Mouse (Mus musculus) forebrain, embryonic 13.5 days (tissue): ENCODE results near the gene Dio3. TPM values are rescaled to one million over a fixed set of nuclear protein-coding genes. Genes with fewer than 3 reads are reported as not detected.

Experiments
- ATAC-seq: fragments of 200-750 bp; cut with Nextera tagmentation; 2 replicates; pipeline ENCODE4 v1.8.0; 2017
- H3K27ac ChIP-seq: fragments of 300-500 bp; sonication (generic); 2 replicates; pipeline ENCODE4 v1.5.1; 2015; ENCODE audit warnings: inconsistent platforms, mild to moderate bottlenecking, moderate library complexity
- H3K27me3 ChIP-seq: fragments of 300-500 bp; sonication (generic); 2 replicates; pipeline ENCODE4 v1.6.1; 2015; ENCODE audit warnings: mild to moderate bottlenecking, inconsistent platforms
- H3K36me3 ChIP-seq: fragments of 300-500 bp; sonication (generic); 2 replicates; pipeline ENCODE4 v1.6.1; 2015; ENCODE audit warnings: mild to moderate bottlenecking, inconsistent platforms; ENCODE audit not compliant: poor library complexity, severe bottlenecking
- H3K4me1 ChIP-seq: fragments of 300-500 bp; sonication (generic); 2 replicates; pipeline ENCODE4 v1.6.1; 2015; ENCODE audit warnings: inconsistent platforms
- H3K4me2 ChIP-seq: fragments of 300-500 bp; sonication (generic); 2 replicates; pipeline ENCODE4 v1.6.1; 2015; ENCODE audit warnings: inconsistent platforms, mild to moderate bottlenecking, moderate library complexity
- H3K4me3 ChIP-seq: fragments of 300-500 bp; sonication (generic); 2 replicates; pipeline ENCODE4 v1.5.1; 2015; ENCODE audit warnings: mild to moderate bottlenecking, inconsistent platforms
- H3K9ac ChIP-seq: fragments of 300-500 bp; sonication (generic); 2 replicates; pipeline ENCODE4 v1.6.1; 2015; ENCODE audit warnings: mild to moderate bottlenecking, inconsistent platforms
- H3K9me3 ChIP-seq: fragments of 300-500 bp; sonication (generic); replicated peaks from 2 replicates; pipeline ENCODE4 v1.6.1; 2016; ENCODE audit warnings: inconsistent platforms
- WGBS: fragments of 180-500 bp; shearing (Covaris S2); methylation state at CpG from one replicate; pipeline ENCODE4 v1.1.7; 2015; 5-methylcytosine and 5-hydroxymethylcytosine counted together
- polyA plus RNA-seq: library from polyadenylated mRNA; unstranded; fragments of >200 nt; fragmentation: Nextera tagmentation; extraction: Ambion mirVana; gene quantifications from 2 replicates; pipeline ENCODE4 v1.2.1, GENCODE M21; 2015

The Dio3 gene
- polyA plus RNA-seq: 2.9 and 3.1 TPM in 2 replicates

GRCm38 (mm10) chr12:110278853-110279252 is at the start of gene Dio3:
Gene Dio3, plus strand, starts transcription at chr12:110279068.
- H3K4me3 ChIP-seq: peak within 1 kb of the TSS; percentile 46
- 0% methylated on average over 24 of the region's 34 CpGs for WGBS

GRCm38 (mm10) chr12:110230296-110230695 is 48.6 kb upstream of the Dio3 start:
- Histone ChIP-seq H3K4me1 (no peaks in the 10 kb centered on the region), H3K36me3 (no peaks in the 10 kb centered on the region), H3K4me3 (no peak overlapping the region), H3K9ac (no peak overlapping the region), H3K27ac (no peak overlapping the region), H3K27me3 (peaks cover 6% of the 10 kb centered on the region; the same call in 1 of the 2 replicates), H3K9me3 (no peaks in the 10 kb centered on the region), H3K4me2 (no peak overlapping the region)
- ATAC-seq: no peak
- 84% methylated on average over 7 of the region's 7 CpGs for WGBS

More at GRCm38 (mm10) chr12:110278853-110279252, at the start of gene Dio3:
- Histone ChIP-seq H3K36me3 (no peaks in the 10 kb centered on the region), H3K27me3 (peaks cover 99% of the 10 kb centered on the region), H3K9me3 (no peaks in the 10 kb centered on the region), H3K27ac (no peak within 1 kb of the TSS), H3K9ac (peak within 1 kb of the TSS; percentile 48; the same call in 1 of the 2 replicates), H3K4me2 (peak within 1 kb of the TSS; percentile 68), H3K4me1 (peaks cover 18% of the 10 kb centered on the region)
- ATAC-seq: peak; percentile 68; the same call in 1 of the 2 replicates

GRCm38 (mm10) chr12:110230767-110231166 is 48.1 kb upstream of the Dio3 start:
- WGBS: 89% methylated on average over 8 of the region's 8 CpGs
- Histone ChIP-seq H3K27me3 (peaks cover 6% of the 10 kb centered on the region; the same call in 1 of the 2 replicates), H3K36me3 (no peaks in the 10 kb centered on the region)

GRCm38 (mm10) chr12:110231709-110232600 is 46.9 kb upstream of the Dio3 start:
- 37% methylated on average over 13 of the region's 13 CpGs for WGBS

More at GRCm38 (mm10) chr12:110230767-110231166, 48.1 kb upstream of the Dio3 start:
- Histone ChIP-seq H3K4me3 (no peak overlapping the region), H3K4me1 (no peaks in the 10 kb centered on the region), H3K4me2 (no peak overlapping the region), H3K9ac (no peak overlapping the region), H3K9me3 (no peaks in the 10 kb centered on the region), H3K27ac (no peak overlapping the region)
- no peak for ATAC-seq

GRCm38 (mm10) chr12:110235908-110236307 is 43.0 kb upstream of the Dio3 start:
- WGBS: 97% methylated on average over 4 of the region's 4 CpGs
- Histone ChIP-seq H3K27me3 (peaks cover 6% of the 10 kb centered on the region; the same call in 1 of the 2 replicates), H3K4me3 (no peak overlapping the region), H3K4me2 (no peak overlapping the region), H3K4me1 (no peaks in the 10 kb centered on the region), H3K27ac (no peak overlapping the region), H3K36me3 (no peaks in the 10 kb centered on the region), H3K9me3 (no peaks in the 10 kb centered on the region), H3K9ac (no peak overlapping the region)
- ATAC-seq: no peak

More at GRCm38 (mm10) chr12:110231709-110232600, 46.9 kb upstream of the Dio3 start:
- Histone ChIP-seq H3K27ac (no peak overlapping the region), H3K4me1 (no peaks in the 10 kb centered on the region), H3K27me3 (peaks cover 6% of the 10 kb centered on the region; the same call in 1 of the 2 replicates), H3K4me3 (no peak overlapping the region), H3K9ac (no peak overlapping the region), H3K36me3 (no peaks in the 10 kb centered on the region), H3K4me2 (no peak overlapping the region), H3K9me3 (no peaks in the 10 kb centered on the region)
- ATAC-seq: no peak

- no peaks in the 10 kb centered on the region for H3K4me1 ChIP-seq
- no peak overlapping the region for H3K27ac ChIP-seq
- H3K4me2 ChIP-seq: no peak overlapping the region
- 93% methylated on average over 7 of the region's 7 CpGs for WGBS
- no peak for ATAC-seq
- H3K4me3 ChIP-seq: no peak overlapping the region
- no peaks in the 10 kb centered on the region for H3K36me3 ChIP-seq
- H3K9me3 ChIP-seq: no peaks in the 10 kb centered on the region
- peaks cover under 1% of the 10 kb centered on the region; the same call in 1 of the 2 replicates for H3K27me3 ChIP-seq
- no peak overlapping the region for H3K9ac ChIP-seq
Measured at GRCm38 (mm10) chr12:110237046-110237445, 41.8 kb upstream of the Dio3 start.

GRCm38 (mm10) chr12:110239358-110239757 is 39.5 kb upstream of the Dio3 start:
- WGBS: 83% methylated on average over 5 of the region's 5 CpGs
- H3K4me3 ChIP-seq: no peak overlapping the region
- ATAC-seq: no peak

GRCm38 (mm10) chr12:110244581-110244980 is 34.3 kb upstream of the Dio3 start:
- H3K9me3 ChIP-seq: no peaks in the 10 kb centered on the region
- H3K36me3 ChIP-seq: no peaks in the 10 kb centered on the region
- no peak overlapping the region for H3K4me2 ChIP-seq
- no peak overlapping the region for H3K27ac ChIP-seq
- no peaks in the 10 kb centered on the region for H3K27me3 ChIP-seq
- WGBS: 92% methylated on average over 6 of the region's 6 CpGs
- H3K4me3 ChIP-seq: no peak overlapping the region
- ATAC-seq: no peak
- no peaks in the 10 kb centered on the region for H3K4me1 ChIP-seq
- H3K9ac ChIP-seq: no peak overlapping the region

More at GRCm38 (mm10) chr12:110239358-110239757, 39.5 kb upstream of the Dio3 start:
- Histone ChIP-seq H3K27me3 (no peaks in the 10 kb centered on the region), H3K9ac (no peak overlapping the region), H3K4me2 (no peak overlapping the region), H3K4me1 (no peaks in the 10 kb centered on the region), H3K36me3 (no peaks in the 10 kb centered on the region), H3K9me3 (no peaks in the 10 kb centered on the region), H3K27ac (no peak overlapping the region)

- H3K4me1 ChIP-seq: no peaks in the 10 kb centered on the region
- H3K36me3 ChIP-seq: no peaks in the 10 kb centered on the region
- 88% methylated on average over 4 of the region's 4 CpGs for WGBS
- no peak overlapping the region for H3K4me2 ChIP-seq
- no peaks in the 10 kb centered on the region for H3K27me3 ChIP-seq
- H3K9me3 ChIP-seq: no peaks in the 10 kb centered on the region
- ATAC-seq: no peak
- H3K27ac ChIP-seq: no peak overlapping the region
- no peak overlapping the region for H3K9ac ChIP-seq
- H3K4me3 ChIP-seq: no peak overlapping the region
Measured at GRCm38 (mm10) chr12:110245461-110245860, 33.4 kb upstream of the Dio3 start.

- no peak overlapping the region for H3K9ac ChIP-seq
- H3K27ac ChIP-seq: no peak overlapping the region
- no peaks in the 10 kb centered on the region for H3K9me3 ChIP-seq
- H3K27me3 ChIP-seq: peaks cover 8% of the 10 kb centered on the region; the same call in 1 of the 2 replicates
- no peaks in the 10 kb centered on the region for H3K4me1 ChIP-seq
- ATAC-seq: no peak
- H3K4me3 ChIP-seq: no peak overlapping the region
- no peaks in the 10 kb centered on the region for H3K36me3 ChIP-seq
- WGBS: 24% methylated on average over 10 of the region's 10 CpGs
- H3K4me2 ChIP-seq: no peak overlapping the region
Measured at GRCm38 (mm10) chr12:110252163-110252575, 26.7 kb upstream of the Dio3 start.

GRCm38 (mm10) chr12:110255731-110256130 is 23.1 kb upstream of the Dio3 start:
- 56% methylated on average over 10 of the region's 10 CpGs for WGBS
- H3K4me1 ChIP-seq: no peaks in the 10 kb centered on the region
- no peak overlapping the region for H3K4me3 ChIP-seq
- ATAC-seq: no peak
- peaks cover 12% of the 10 kb centered on the region; the same call in 1 of the 2 replicates for H3K27me3 ChIP-seq
- H3K9me3 ChIP-seq: no peaks in the 10 kb centered on the region
- H3K9ac ChIP-seq: no peak overlapping the region
- H3K27ac ChIP-seq: no peak overlapping the region
- no peak overlapping the region for H3K4me2 ChIP-seq
- H3K36me3 ChIP-seq: no peaks in the 10 kb centered on the region

GRCm38 (mm10) chr12:110256478-110257220 is 22.2 kb upstream of the Dio3 start:
- Histone ChIP-seq H3K4me2 (no peak overlapping the region), H3K4me1 (no peaks in the 10 kb centered on the region), H3K27ac (no peak overlapping the region), H3K9me3 (no peaks in the 10 kb centered on the region), H3K9ac (no peak overlapping the region), H3K4me3 (no peak overlapping the region), H3K27me3 (peaks cover 12% of the 10 kb centered on the region; the same call in 1 of the 2 replicates), H3K36me3 (no peaks in the 10 kb centered on the region)
- WGBS: 40% methylated on average over 14 of the region's 14 CpGs
- no peak for ATAC-seq
